17 mouse cellular contexts compared by ENCODE assay signal in genomic region chr10:88354599-88354998, GRCm38 (mm10).
"Had no signal": no experiment of that assay in that cellular context is flagged by ENCODE, and none has a peak within 500 bp of the region (broad histone marks: within the 10 kb centered on the region; RNA-seq: fewer than 3 reads in every experiment).

No protein-coding gene starts in this region.

- DNase-seq: kidney, adult 8-10 months; kidney, postnatal 36 days; layer of hippocampus, adult 9-11 months; layer of hippocampus, postnatal 36 days; liver; thymus, adult 2 months; thymus, postnatal 25 days had no signal

- H3K27ac ChIP-seq: hindbrain, embryonic 15.5 days; kidney, postnatal 0 days; limb, embryonic 12.5 days; liver, embryonic 14.5 days; macrophage; midbrain, embryonic 15.5 days; neural tube, embryonic 12.5 days; stomach, postnatal 0 days had no signal

- H3K4me3 ChIP-seq: hindbrain, embryonic 15.5 days; limb, embryonic 12.5 days; megakaryocyte, embryonic 14.5 days; midbrain, embryonic 15.5 days; neural tube, embryonic 12.5 days had no signal

- H3K4me2 ChIP-seq: hindbrain, embryonic 15.5 days; limb, embryonic 12.5 days; midbrain, embryonic 11.5 days; midbrain, embryonic 15.5 days; neural tube, embryonic 12.5 days had no signal

- ATAC-seq: midbrain, embryonic 15.5 days had no signal

- H3K36me3 ChIP-seq: hindbrain, embryonic 15.5 days; limb, embryonic 12.5 days; midbrain, embryonic 15.5 days; neural tube, embryonic 12.5 days had no signal

- H3K9ac ChIP-seq: hindbrain, embryonic 15.5 days; limb, embryonic 12.5 days; liver, embryonic 14.5 days; midbrain, embryonic 15.5 days; neural tube, embryonic 12.5 days had no signal

- H3K9me3 ChIP-seq: midbrain, embryonic 15.5 days; neural tube, embryonic 12.5 days had no signal
